Mouse (Mus musculus) cerebellum, adult 2 months (tissue): ENCODE results near the gene Cyp4a12b. TPM values are rescaled to one million over a fixed set of nuclear protein-coding genes. Genes with fewer than 3 reads are reported as not detected.

Source experiments
- DNase-seq, 2 experiments: peaks; one replicate each; pipeline ENCODE4 v3.0.0; 2021
- H3K27ac ChIP-seq: fragments of 200-500 bp; 2 replicates; pipeline ENCODE4 v1.5.1; 2012; ENCODE audit warnings: low read length, control low read depth, inconsistent platforms; ENCODE audit not compliant: insufficient read depth
- H3K27me3 ChIP-seq: fragments of 200-500 bp; 2 replicates; pipeline ENCODE4 v1.6.1; 2012; ENCODE audit warnings: inconsistent platforms, mild to moderate bottlenecking, low read length, moderate library complexity; ENCODE audit not compliant: control insufficient read depth, insufficient read depth
- H3K4me1 ChIP-seq: fragments of 200-500 bp; 2 replicates; pipeline ENCODE4 v1.6.1; 2011; ENCODE audit warnings: low read length; ENCODE audit not compliant: control insufficient read depth, insufficient read depth
- H3K4me3 ChIP-seq: fragments of 200-500 bp; replicated peaks from 2 replicates; pipeline ENCODE3; 2011; ENCODE audit warnings: mild to moderate bottlenecking, low read depth, low read length, control low read depth; ENCODE audit not compliant: insufficient read depth
- CTCF ChIP-seq: fragments of 200-500 bp; IDR thresholded peaks from 2 replicates; pipeline ENCODE4 v1.5.1; 2011; ENCODE audit warnings: low read depth, mild to moderate bottlenecking, control low read depth, low read length, moderate library complexity, borderline replicate concordance; ENCODE audit not compliant: insufficient read depth
- POLR2A ChIP-seq: fragments of 200-500 bp; IDR thresholded peaks from 2 replicates; pipeline ENCODE4 v1.6.1; 2011; ENCODE audit warnings: low read length, control low read depth, borderline replicate concordance; ENCODE audit not compliant: insufficient read depth
- WGBS: fragments of 180-500 bp; shearing (Covaris S2); methylation state at CpG from one replicate; pipeline ENCODE4 v1.1.7; 2018; 5-methylcytosine and 5-hydroxymethylcytosine counted together
- polyA plus RNA-seq: library from polyadenylated mRNA; depleted of rRNA; stranded (reverse); fragments of >200 nt; gene quantifications from 2 replicates; pipeline ENCODE4 v1.2.3, GENCODE M21; 2012; rRNA removed

The Cyp4a12b gene
- polyA plus RNA-seq, 1 experiment = not detected

- H3K4me1 ChIP-seq = no peaks in the 10 kb centered on the region
- H3K27me3 ChIP-seq = no peaks in the 10 kb centered on the region
- no peak overlapping the region for H3K27ac ChIP-seq
- no peak for TF ChIP-seq CTCF
- TF ChIP-seq POLR2A = no peak
- DNase-seq = no peak
- H3K4me3 ChIP-seq = no peak overlapping the region
- WGBS = 77% methylated on average over 6 of the region's 6 CpGs
Measured at GRCm38 (mm10) chr4:115481006-115481652, 69.7 kb downstream of the Cyp4a12b start.

Other genes starting within 250 kb of the Cyp4a12b start
- gene Cyp4a29, start 169.5 kb upstream of the Cyp4a12b start, polyA plus RNA-seq = not detected in 2 replicates
- gene Cyp4a12a, start 112.6 kb upstream of the Cyp4a12b start, polyA plus RNA-seq = not detected in 2 replicates
- gene Cyp4a30b, start 41.0 kb downstream of the Cyp4a12b start, polyA plus RNA-seq = not detected in 2 replicates
- not detected in 2 replicates for gene Cyp4a14, start 84.5 kb downstream of the Cyp4a12b start, polyA plus RNA-seq
- gene Cyp4a10, start 106.6 kb downstream of the Cyp4a12b start, polyA plus RNA-seq = not detected in 2 replicates
- not detected in 2 replicates for gene Cyp4a31, start 152.0 kb downstream of the Cyp4a12b start, polyA plus RNA-seq
- not detected in 2 replicates for gene Cyp4a32, start 189.3 kb downstream of the Cyp4a12b start, polyA plus RNA-seq
- 0.11 and 0.27 TPM in 2 replicates for gene Cyp4b1, start 236.1 kb downstream of the Cyp4a12b start, polyA plus RNA-seq